Mouse (Mus musculus) neural tube, embryonic 10.5 days (tissue): ENCODE results near the gene Nrbp1.
A peak's percentile ranks its signal among the peaks of the same experiment; 100 is the strongest.

Experiments used
- DNase-seq: peaks from one replicate; pipeline ENCODE4 v3.0.0-alpha.2; 2017; ENCODE audit warnings: low spot score; ENCODE audit errors: extremely low spot score

Nrbp1 gene

DNA sequence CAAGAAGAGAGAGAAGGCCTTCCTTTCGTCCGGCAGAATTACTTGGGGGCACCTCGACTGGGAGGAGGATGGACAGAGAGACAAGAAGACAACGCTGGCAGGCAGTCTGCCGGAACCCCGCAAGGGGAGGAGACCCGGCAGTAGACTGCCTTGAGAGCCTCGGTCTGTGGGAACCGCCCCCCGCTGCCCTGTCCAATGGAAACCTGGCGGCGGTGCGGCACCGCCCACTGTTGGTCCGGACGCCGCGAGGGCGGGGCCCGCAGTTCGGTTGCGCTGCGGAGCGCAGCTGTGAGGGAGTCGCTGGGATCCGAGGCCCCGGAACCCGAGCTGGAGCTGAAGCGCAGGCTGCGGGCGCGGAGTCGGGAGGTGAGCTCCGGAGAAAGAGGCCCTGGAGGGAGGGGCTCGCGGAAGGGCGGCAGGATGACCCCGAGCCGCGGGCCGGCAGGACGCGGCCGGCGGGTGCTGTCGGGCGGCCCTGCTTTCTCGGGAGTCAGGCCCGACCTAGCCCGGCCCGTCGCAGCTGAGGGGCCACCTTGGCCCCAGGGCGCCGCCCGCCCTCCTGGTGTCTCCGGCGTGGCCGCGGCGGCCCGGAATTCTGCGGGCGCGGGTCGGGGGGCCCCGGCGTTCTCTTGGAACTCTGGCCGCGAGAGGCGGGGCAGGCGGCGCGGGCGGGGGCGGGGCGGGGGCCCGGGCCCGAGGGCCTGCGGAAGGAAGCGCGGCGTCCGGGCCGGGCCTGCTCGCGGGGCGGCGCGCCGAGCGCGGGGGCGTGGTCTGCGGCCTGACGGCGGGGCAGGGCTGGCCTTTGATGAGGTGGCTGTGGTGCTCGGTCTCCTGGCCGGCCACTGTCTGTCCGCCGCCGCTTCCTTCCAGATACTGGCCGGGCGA lies at the start of gene Nrbp1, which contains the start of gene Gm9970:
Gene Nrbp1, plus strand, starts transcription at position 228 of the 885 bp plus-strand sequence.
Gene Gm9970, minus strand, starts transcription at position 596 of the 885 bp plus-strand sequence.
- DNase-seq: peak; percentile 93

DNA sequence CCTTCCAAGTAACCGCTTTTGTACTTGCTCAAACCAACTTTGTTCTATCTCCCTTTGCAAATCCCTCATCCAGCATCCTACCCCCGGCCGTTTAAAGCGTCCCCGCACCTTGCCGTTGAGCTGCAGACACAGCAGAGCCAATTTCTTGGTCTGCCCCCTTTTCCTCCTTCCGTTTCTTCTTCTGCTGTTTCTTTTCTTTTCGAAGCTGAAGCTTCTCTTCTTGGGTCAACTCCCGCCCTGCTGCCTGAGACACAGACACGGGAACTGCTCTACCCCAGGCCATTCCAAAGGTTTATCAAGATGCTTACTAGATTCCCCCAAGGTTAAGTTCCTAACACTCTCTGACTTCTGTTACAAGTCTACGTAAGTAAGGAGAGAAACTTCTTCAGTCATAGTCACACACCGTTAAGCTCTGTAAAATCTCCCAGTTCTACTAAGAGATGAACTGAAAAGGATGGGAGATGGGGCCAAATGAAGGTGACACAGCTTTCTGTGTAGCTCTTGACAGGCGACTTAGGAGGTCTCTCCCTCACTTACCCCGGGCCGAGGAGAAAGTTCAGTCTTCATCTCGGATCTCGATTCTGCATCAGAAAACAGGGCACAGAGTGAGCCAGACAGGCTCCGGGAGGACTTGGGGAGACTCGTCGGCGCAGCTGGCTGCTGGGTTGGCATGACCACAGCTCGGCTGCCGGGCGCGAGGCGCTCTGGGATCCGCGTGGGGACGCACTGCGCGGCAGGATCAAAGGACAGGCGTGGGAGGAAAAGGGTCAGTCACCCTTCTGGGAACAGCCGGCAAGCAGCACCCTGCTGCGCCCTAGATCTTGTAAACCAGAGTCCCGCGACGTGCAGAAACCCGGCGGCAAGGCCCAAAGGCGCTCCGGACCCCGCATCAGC lies 48.4 kb upstream of the Nrbp1 start:
- DNase-seq: no peak

DNA sequence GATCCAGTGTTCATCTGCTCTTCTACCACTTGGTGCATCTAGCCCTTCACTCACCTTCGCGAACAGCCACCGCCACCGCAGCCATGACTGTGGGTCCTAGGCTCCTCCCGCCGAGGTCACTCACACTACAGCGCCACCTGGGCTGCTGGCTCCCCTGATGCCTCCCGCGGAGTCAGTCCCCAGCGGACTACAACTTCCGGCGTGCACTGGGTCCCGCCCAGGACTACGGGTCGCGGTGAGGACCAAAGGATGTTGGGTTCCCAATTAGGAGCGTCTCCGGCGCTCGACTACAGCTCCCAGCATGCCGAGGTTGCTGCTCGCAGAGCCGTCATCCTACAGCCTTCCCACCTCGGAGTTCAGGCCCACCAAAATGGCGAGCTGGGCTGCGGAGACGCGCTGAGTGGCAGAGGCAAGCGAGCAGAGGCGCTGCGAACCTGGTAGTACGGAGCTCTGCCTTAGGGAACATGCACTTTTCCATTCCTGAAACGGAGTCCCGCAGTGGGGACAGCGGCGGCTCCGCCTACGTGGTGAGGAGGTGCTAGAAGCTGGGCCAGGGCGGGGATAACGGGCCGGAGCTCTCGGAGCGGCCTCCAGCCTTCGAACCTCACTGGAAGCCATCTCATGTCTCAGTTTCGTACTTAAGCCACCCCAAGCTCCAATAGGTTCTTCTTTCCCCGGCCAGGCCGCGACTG lies 47.6 kb upstream of the Nrbp1 start, which contains the start of the genes Snx17 and Eif2b4:
Gene Snx17, plus strand, starts transcription at position 289 of the 692 bp plus-strand sequence.
Gene Eif2b4, minus strand, starts transcription at position 492 of the 692 bp plus-strand sequence.
- peak; percentile 100 for DNase-seq

DNA sequence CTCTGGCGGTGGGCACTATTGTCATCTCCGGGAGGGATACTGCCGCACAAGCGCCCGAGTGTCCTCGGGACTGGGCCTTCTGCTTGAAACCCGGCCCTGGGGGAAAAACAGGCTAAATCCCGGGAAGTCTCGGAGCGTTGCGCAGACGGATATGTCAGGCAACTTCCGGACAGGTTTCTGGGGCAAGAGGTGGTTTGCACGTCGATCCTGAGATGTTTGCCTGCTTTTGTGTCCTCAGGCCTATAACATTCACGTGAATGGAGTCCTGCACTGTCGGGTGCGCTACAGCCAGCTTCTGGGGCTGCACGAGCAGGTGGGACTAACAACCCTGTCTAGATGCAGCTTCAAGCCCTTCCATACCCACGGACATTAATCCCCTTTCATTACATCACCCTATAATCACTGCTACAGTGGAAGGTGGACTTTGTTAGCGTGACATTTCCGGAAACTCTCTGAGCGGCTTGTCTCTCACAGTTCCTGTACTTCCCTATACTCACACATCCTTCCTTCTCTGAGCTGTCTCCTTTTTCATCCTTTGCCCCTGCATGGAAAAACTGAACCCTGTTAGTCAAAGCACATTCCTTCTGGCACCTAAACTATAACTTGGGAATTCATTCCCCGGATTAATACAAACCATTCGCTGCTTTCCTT lies 46.9 kb upstream of the Nrbp1 start:
- no peak for DNase-seq

DNA sequence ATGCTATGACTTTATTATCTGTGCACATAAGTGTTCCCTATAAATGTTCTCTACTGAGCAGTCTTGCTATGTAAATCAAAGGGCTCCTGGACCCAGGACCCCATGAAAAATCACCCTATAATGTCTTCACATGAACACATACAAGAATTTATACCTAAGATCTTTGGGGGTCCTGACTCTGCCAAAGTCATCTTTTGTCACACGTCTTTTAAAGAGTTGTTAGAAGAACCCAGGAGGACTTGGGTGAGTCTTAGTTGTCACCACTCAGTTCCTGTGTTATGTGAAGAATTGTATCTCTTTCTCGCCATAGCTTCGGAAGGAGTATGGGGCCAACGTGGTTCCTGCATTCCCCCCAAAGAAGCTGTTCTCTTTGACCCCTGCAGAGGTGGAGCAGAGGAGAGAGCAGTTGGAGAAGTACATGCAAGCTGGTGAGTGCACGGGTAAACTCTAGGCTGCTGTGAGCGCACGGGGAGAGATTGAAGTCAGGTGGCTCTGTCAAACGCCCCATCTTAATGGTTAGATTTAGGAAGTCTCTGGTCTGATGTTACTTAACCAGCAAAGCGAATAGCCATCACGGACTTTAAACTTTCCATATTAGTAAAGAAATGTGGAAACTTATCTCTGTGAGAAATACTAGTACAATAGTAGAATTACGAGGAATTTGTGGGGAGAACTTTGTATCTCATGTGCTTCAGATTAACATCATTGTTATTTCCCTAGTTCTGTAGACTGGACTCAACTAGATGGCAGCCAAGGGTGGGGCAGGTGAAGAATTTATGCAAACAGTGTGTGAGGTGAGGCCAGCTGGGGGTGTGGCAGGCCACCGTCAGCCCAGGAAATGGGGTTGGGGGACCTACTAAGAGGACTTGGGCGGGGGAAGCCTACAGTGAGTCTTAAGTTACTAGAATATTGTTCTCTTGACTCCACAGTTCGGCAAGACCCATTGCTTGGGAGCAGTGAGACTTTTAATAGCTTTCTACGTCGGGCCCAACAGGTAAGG lies 45.9 kb upstream of the Nrbp1 start:
- DNase-seq: no peak

DNA sequence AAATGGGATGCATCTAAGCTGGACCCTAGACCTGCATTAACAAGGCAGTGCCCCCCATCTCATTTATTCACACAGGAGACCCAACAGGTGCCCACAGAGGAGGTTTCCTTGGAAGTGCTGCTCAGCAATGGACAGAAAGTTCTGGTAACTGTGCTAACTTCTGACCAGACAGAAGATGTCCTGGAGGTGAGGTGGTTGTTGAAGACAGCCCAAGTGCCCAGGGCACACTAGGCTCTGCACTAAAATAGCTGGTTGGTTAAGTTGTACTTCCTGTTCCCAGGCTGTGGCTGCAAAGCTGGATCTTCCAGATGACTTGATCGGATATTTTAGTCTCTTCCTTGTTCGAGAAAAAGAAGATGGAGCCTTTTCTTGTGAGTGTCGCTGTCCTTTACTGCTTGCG lies 45.0 kb upstream of the Nrbp1 start:
- DNase-seq: no peak

DNA sequence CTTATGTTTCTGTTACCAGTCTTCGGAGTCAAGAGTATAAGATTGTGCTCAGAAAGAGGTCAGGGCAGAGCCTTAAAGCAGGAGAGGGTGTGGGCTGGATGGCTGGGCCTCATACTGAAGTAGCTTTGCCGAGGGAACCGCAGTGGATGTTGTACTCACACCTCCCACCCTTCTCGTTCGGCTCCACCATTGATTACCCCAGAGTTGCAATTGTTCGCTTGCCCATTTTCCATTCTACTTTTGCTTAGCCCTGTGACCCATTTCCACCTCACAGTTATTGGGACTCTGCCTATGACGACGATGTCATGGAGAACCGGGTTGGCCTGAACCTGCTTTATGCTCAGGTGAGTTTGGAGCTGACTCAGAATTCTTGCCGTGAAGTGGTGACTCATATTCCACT lies 44.5 kb upstream of the Nrbp1 start:
- no peak for DNase-seq

DNA sequence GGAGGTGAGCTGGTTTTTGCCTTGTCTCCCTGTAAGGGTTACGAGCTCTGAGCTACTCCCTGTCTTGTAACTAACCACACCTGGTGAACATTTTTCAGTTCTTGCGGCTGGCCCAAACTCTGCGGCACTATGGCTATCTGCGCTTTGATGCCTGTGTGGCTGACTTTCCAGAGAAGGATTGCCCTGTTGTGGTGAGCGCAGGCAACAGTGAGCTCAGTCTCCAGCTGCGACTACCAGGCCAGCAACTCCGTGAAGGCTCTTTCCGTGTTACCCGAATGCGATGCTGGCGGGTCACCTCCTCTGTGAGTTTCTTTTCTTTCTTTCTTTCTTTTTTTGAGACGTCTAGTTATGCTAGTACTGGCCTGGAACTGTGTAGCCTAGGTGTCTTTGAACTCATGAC lies 43.6 kb upstream of the Nrbp1 start:
- DNase-seq: no peak

DNA sequence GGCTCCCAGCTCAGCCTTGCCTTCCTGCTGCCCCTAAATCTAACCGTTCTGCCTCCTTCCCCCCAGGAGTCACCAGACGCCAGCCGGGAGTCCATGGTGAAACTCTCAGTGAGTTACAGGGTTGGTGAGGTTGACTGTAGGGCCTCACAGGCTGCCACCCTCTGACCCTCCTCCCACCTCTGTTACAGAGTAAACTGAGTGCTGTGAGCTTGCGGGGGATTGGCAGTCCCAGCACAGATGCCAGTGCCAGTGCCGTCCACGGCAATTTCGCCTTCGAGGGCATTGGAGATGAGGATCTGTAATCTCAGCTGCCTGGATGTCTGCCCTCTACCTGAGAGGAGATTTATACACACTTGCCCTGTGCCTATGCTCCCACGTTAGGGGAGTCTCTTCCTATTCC lies 42.5 kb upstream of the Nrbp1 start:
- no peak for DNase-seq

DNA sequence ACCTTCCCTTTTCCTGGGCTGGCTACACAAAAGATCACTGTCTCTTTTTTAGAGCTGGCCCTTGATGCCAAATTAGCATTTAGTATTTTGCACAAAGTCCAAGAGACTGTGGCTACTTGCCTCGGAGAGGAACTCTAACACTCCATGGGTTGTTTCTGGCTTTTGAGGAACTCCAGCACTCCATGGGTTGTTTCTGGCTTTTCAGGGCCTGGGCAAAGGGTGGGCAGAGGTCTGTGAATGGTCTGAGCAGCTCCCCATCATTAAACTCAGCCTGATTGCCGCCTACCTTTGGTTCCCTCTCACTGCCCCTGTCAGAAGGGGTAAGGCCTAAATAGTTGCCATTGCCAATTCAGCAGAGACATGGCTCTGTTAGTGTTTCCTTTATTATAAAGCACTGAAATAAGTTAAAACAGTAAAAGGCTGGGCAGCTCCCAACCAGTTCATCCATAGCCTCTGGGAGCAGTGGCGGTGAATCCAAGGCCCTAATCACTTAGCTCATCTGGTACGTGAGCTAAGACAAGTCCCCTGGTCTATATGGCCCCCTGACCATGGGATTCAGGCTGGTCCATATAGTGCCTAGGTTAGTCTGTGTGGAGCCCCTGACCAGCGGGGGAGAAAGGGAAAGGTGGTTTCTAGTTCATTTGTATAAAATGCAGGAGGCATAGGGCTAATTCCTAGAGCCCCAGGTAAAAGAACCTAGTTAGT lies 41.9 kb upstream of the Nrbp1 start:
- no peak for DNase-seq

DNA sequence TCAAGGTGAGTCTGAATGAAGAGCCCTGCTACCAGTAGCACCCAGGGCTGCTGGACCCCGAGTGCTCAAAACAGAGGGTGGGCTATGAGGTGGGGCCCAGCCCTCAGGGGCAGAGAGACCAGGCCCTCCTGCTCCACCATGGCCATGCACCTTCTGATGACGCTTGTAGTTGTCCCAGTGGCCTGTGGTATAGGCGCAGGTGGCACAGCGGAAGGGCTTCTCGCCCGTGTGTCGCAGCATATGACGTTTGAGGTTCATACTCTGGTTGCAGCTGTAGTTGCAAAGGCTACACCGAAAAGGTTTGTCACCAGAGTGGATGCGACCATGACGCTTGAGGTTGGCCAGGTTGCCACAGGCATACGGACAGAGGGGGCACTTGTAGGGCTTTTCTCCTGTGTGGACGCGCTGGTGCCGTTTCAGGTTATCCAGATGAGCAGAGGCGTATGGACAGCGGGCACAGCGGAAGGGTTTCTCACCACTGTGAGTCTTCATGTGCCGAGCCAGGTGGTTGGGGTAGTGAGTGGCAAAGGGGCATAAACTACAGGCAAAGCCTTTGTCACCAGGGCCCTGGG lies 41.3 kb upstream of the Nrbp1 start:
- no peak for DNase-seq

DNA sequence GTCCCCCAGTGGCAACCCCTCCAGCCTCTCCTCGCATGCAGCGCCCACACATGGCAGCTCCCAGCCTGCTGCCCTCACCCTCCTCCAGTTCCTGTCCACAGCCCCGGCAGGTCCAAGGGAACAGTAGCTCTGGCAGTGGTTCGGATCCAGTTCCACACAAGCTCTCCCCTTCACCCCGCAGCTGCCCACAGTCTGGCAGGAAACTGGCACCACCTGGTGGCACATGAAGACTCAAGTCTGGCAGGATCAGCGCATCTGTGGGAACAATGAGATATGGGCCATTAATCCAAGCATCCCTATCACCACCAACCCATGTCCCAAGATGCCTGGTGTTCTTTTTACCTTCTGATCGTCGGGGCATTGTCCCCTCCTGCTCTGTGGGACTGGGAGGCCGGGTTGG lies 40.8 kb upstream of the Nrbp1 start:
- DNase-seq: no peak

DNA sequence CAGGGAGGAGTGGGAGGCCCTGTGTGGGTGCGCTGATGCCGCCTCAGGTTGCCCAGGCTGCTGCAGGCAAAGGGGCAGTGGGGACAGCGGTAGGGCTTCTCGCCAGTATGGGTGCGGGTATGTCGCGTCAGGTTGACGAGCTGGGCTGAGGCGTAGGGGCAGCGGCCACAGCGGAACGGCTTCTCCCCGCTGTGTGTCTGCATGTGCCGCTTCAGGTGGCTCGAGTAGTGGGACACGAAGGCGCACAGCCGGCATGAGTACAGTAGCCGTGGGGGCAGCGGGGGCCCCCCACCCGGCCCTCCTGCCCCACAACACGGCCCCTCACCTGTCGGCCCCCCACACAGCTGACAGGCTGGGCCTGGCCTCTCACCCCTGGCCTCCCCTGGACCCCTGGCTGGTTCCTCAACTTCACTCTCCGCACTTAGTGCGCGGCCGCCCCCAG lies 40.3 kb upstream of the Nrbp1 start:
- DNase-seq: no peak

DNA sequence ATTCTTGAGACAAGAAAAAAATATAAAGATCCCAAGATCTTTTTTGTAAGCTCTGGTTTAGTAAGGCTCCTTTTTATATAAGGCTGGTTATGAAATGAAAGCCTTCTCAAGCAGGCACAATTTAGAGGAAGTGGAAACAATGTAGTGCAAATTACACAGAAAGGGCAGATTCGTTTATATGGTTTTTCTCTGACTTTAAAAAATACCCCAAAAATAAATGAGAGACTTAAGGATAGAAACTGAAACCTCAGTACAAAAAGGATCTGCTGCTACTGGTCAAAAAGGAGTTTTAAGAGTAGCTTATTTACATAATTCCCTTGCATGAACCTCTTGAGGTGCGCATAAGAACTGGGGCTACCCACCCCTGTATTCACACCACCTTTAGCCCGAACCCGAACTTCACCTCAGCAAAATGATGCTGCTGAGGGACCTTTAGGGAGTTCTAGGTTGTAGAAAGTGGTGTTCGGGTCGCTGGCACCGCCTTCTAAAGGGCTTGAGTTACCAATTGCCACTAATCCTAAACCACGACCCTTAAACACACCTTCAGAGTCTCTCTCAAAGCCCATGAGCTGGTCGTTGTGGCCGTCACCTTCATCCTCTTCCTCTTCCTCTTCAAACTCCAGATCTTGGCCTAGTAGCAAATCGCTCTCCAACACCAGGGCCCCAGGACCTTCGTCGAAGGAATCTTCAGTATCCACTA lies 39.5 kb upstream of the Nrbp1 start:
- no peak for DNase-seq

DNA sequence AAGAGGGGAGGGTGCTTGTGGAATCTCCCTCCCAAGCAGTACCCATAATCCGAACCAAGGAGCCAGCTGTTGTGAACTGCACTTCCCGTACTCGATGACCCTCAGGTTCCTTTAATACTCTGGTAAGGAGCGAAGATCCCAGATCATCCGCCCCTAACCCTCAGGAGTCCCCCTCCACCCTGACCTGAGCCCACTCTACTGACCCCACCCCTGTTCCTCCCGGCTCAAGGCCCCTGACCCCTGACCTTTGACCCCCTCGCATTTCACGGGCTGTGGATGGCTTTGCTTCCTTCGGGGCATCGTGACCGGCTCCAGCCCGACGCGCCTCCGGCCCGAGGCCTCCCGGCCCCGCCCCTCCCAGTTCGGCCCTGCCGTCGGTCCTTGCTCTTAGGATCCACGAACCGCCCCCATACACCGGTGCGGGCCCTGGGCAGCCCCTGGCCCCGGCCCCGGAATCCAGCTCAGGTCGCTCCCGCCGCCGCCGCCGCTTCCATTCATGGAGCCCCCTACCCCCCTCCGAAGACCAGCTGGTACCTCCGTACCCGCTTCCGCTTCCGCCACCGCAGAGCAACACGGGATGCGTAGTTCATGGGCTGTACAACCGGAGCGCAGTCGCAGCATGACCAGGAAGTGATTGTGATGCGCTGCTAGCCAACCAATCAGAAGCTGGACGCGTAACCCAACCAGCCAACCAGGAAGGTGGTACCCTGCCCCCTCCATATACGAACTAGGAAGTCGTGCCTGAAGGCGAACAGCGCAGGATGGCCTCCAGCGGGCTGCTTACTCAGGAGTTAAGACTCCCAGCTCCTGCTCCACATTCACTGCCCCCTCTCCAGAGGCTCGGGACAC lies 38.7 kb upstream of the Nrbp1 start, which contains the start of gene Zfp513:
Gene Zfp513, minus strand, starts transcription at position 562 of the 849 bp plus-strand sequence.
- DNase-seq: peak; percentile 96

DNA sequence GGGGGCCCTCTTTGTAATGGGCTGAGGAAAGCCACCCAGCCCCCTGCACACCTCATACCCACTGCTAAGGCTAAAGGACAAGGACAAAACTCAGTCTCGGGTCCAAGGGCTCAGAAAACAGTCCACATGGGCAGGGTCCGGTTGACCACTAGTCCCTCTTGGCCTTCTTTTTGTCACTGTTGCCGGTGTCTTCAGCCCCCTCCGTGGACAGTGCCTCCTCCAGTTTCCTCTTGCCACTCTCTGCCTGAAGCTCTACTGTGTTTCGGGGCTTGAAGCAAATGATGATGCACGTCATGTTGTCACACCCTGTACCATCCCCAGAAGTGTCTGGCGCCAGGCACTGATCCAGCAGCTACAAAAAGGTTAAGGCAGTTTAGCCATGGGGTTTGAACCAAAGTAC lies 37.7 kb upstream of the Nrbp1 start:
- no peak for DNase-seq

DNA sequence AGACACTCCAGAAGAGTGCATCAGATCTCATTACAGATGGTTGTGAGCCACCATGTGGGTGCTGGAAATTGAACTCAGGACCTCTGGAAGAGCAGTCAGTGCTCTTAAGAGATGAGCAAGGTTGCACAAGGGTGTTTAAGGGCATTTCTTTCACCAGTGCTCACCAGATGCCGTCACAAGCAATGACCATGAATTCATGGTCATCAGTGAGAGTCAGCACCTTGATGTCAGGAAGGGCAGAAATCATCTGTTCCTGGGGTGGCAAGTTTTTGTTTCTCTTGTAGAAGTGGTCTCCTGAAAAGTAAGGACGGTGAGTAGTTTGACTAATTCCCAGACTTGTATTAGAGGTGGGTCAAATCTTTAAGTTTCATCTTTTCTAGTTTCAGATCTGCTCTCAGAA lies 36.8 kb upstream of the Nrbp1 start:
- DNase-seq: no peak
